Mouse (Mus musculus): ENCODE data around the gene Cmtr1. TPM values are rescaled to one million over a fixed set of nuclear protein-coding genes. Genes with fewer than 3 reads are reported as not detected.
"Not testable (repeated sequence)": the region's sequence is repeated elsewhere in the genome, so short reads cannot be mapped to it uniquely, and the experiment has no call there.

The Cmtr1 gene
- total and polyA plus RNA-seq, 3 experiments: 88.8 to 135 (median 105) TPM

DNA sequence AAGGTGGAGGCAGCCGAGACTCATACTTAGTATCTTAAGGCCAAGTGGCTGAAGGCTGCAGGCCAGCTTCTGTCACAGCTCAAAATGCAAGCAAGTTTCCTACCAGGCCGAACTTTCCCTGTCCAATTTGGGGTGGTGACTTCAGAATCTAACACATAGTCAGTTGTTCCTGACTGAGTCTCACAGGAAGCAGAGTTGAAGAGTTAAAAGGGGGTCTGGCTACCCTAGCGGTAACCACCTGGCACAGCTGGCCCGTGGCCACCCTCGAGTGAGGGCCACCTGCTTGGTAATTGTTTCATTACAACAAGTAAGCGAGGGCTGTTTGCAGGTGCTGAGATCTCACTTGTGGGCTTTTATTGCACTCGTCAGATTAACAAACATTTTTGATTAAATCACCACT is 52.2 kb downstream of the Cmtr1 start (continued):
- TF ChIP-seq TCF12 (IDR thresholded peaks at IDR 0.05; ENCODE audit: low read depth, low read length) (peak; percentile 97), ELF1 (IDR thresholded peaks at IDR 0.05; ENCODE audit: low read depth, low read length) (no peak), CHD1 (IDR thresholded peaks at IDR 0.05; ENCODE audit: low read depth, low read length) (no peak), ETS1 (conservative IDR thresholded peaks at IDR 0.05; ENCODE audit: low read depth, low read length) (peak; percentile 59), RAD21 (IDR thresholded peaks at IDR 0.05; ENCODE audit: low read depth, low read length) (no peak; the same call in 1 of the 2 replicates), CTCF (conservative IDR thresholded peaks at IDR 0.05 in 1 of 2, IDR thresholded peaks at IDR 0.05 in 1 of 2; ENCODE audit: low read depth in 2 of 2, low read length in 2 of 2) (peak in 1 of 2 experiments; percentile 30; a peak in 2 of 4 replicates), JUN (IDR thresholded peaks at IDR 0.05; ENCODE audit: insufficient read depth, low read depth, low read length) (peak; percentile 70), UBTF (IDR thresholded peaks at IDR 0.05; ENCODE audit: low read depth, low read length) (0 out of 2 replicates have a peak, but pooled peaks have one; percentile 64), TBP (conservative IDR thresholded peaks at IDR 0.05; ENCODE audit: low read depth, low read length) (no peak), PAX5 (IDR thresholded peaks at IDR 0.05; ENCODE audit: low read length) (no peak), IRF4 (IDR thresholded peaks at IDR 0.05; ENCODE audit: low read depth, low read length) (peak; percentile 66), NELFE (IDR thresholded peaks at IDR 0.05; ENCODE audit: low read depth, low read length) (no peak), CHD2 (IDR thresholded peaks at IDR 0.05; ENCODE audit: low read length) (no peak), KAT2A (IDR thresholded peaks at IDR 0.05; ENCODE audit: insufficient replicate concordance, low read length) (no peak)

DNA sequence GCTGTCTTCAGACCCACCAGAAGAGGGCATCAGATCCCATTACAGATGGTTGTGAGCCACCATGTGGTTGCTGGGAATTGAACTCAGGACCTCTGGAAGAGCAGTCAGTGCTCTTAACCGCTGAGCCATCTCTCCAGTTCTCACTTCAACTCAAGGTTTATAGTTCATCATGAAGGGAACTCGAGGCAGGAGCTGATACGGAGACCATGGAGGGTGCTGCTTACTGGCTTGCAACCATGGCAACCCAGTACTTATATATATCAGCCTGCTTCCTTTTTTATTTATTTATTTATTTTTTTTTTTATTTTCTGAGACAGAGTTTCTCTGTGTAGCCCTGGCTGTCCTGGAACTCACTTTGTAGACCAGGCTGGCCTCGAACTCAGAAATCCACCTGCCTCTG is 53.3 kb downstream of the Cmtr1 start:
- in situ Hi-C loops (cut with MboI; ENCODE audit: low pct_ligation_motif_present, low pct_unique_long_range_greater_than_20kb, low sequenced_read_pairs): loop anchor here (10.0 kb wide), 1 partner anchor 51 kb away; no protein-coding TSS in a partner anchor
- peaks cover 30 to 73% of the 10 kb centered on the region in 2 experiments for H3K4me1 ChIP-seq (ENCODE audit: control insufficient read depth in 1 of 2, insufficient read depth in 2 of 2)
- H3K79me2 ChIP-seq (replicated peaks; ENCODE audit: control insufficient read depth, extremely low read depth, insufficient read depth, poor library complexity, severe bottlenecking): peaks cover 12% of the 10 kb centered on the region
- H3K4me2 ChIP-seq (ENCODE audit: insufficient read depth, low read depth, poor library complexity, severe bottlenecking); H3K4me3 ChIP-seq (replicated peaks in 1 of 3; ENCODE audit: low read depth in 2 of 3, low read length in 2 of 3, poor library complexity in 1 of 3); H3K27ac ChIP-seq (ENCODE audit: insufficient read depth, low read depth); DNase-seq (ENCODE audit: extremely low read depth); H3K27me3 ChIP-seq (replicated peaks); dilution Hi-C loops (cut with MboI; ENCODE audit: extremely low pct_ligation_motif_present, extremely low pct_unique_long_range_greater_than_20kb, low sequenced_read_pairs); H3K9ac ChIP-seq (ENCODE audit: insufficient read depth, low read depth); H3K9me3 ChIP-seq (replicated peaks; ENCODE audit: low read length): not testable (repeated sequence)
- peaks cover 8 to 29% of the 10 kb centered on the region in 2 experiments for H3K36me3 ChIP-seq (replicated peaks in 1 of 2; ENCODE audit: control insufficient read depth in 1 of 2, insufficient read depth in 1 of 2, low read length in 1 of 2)

DNA sequence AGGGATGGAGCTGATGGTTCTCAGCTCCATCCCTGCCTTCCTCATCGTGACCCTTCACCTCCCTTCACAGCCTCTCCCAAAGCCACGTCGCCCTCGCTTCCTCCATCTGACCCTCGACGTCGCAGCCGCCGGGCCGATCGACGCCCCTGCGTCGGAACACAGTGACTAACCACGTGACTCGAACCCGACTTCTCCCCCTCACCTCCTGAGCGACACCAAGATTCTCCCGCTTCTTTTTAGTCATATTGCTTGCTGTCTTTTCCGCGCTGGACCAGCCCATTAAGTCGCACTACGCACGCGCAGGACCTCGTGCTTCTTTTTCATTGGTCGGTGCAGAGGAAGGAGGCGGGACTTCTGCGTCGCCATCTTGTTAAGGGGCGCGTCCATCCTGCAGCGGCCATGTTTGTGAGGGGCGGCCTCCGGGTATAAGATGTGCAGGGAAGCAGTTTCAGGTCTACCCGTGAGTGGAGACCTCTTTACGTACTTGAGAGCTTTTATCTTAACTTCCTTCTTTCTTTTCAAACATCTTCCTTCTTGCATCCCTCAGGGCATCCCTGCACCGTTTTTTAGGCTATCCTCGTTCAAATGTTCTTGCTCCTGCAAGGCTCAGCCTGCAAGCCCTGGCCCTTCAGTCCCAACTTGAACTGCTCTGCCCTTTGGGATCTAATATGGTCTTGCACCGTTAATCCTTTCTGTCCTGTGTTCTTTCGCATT is 56.5 kb downstream of the Cmtr1 start, which contains the start of gene Ccdc167:
Ccdc167 (minus strand) TSS at position 313 of the 714 bp plus-strand sequence.
- Histone ChIP-seq H3K9me3 (replicated peaks; ENCODE audit: low read length) (peaks cover 3% of the 10 kb centered on the region), H3K27ac (ENCODE audit: insufficient read depth, low read depth) (peak within 1 kb of the TSS; percentile 85), H3K4me1 (ENCODE audit: control insufficient read depth in 1 of 2, insufficient read depth in 2 of 2) (peaks cover 29 to 69% of the 10 kb centered on the region in 2 experiments), H3K79me2 (replicated peaks; ENCODE audit: control insufficient read depth, extremely low read depth, insufficient read depth, poor library complexity, severe bottlenecking) (peaks cover 12% of the 10 kb centered on the region), H3K27me3 (replicated peaks) (no peaks in the 10 kb centered on the region), H3K4me3 (replicated peaks in 1 of 3; ENCODE audit: low read depth in 2 of 3, low read length in 2 of 3, poor library complexity in 1 of 3) (peak within 1 kb of the TSS; percentile 65 to 87 (median 83)), H3K4me2 (ENCODE audit: insufficient read depth, low read depth, poor library complexity, severe bottlenecking) (peak within 1 kb of the TSS; percentile 88), H3K36me3 (replicated peaks in 1 of 2; ENCODE audit: control insufficient read depth in 1 of 2, insufficient read depth in 1 of 2, low read length in 1 of 2) (peaks cover 3 to 17% of the 10 kb centered on the region in 2 experiments), H3K9ac (ENCODE audit: insufficient read depth, low read depth) (peak within 1 kb of the TSS; percentile 89)
- in situ Hi-C loops (cut with MboI; ENCODE audit: low pct_ligation_motif_present, low pct_unique_long_range_greater_than_20kb, low sequenced_read_pairs) (loop anchor here (10.0 kb wide), 1 partner anchor 48 kb away; no protein-coding TSS in a partner anchor), dilution Hi-C loops (cut with MboI; ENCODE audit: extremely low pct_ligation_motif_present, extremely low pct_unique_long_range_greater_than_20kb, low sequenced_read_pairs) (no loop called here)
- DNase-seq (ENCODE audit: extremely low read depth): peak; percentile 98
- TF ChIP-seq CHD2 (IDR thresholded peaks at IDR 0.05; ENCODE audit: low read length) (peak; percentile 82), GABPA (IDR thresholded peaks at IDR 0.05; ENCODE audit: insufficient replicate concordance, low read depth, low read length) (no peak), MXI1 (IDR thresholded peaks at IDR 0.05; ENCODE audit: low read depth, low read length) (peak; percentile 94), POLR2A (IDR thresholded peaks at IDR 0.05; ENCODE audit: low read depth, low read length) (peak; percentile 77), ZKSCAN1 (IDR thresholded peaks at IDR 0.05; ENCODE audit: borderline replicate concordance, low read depth, low read length) (no peak), TBP (conservative IDR thresholded peaks at IDR 0.05; ENCODE audit: low read depth, low read length) (peak; percentile 69), SIN3A (IDR thresholded peaks at IDR 0.05; ENCODE audit: low read length) (peak; percentile 82), ZC3H11A (IDR thresholded peaks at IDR 0.05; ENCODE audit: low read depth, low read length) (no peak), MAZ (IDR thresholded peaks at IDR 0.05; ENCODE audit: low read depth, low read length) (0 out of 2 replicates have a peak, but pooled peaks have one; percentile 34), CTCF (conservative IDR thresholded peaks at IDR 0.05 in 1 of 2, IDR thresholded peaks at IDR 0.05 in 1 of 2; ENCODE audit: low read depth in 2 of 2, low read length in 2 of 2) (no peak), MAX (IDR thresholded peaks at IDR 0.05; ENCODE audit: low read length) (peak; percentile 99), SMC3 (IDR thresholded peaks at IDR 0.05; ENCODE audit: low read depth, low read length) (no peak), ELF1 (IDR thresholded peaks at IDR 0.05; ENCODE audit: low read depth, low read length) (peak; percentile 86), JUND (conservative IDR thresholded peaks at IDR 0.05; ENCODE audit: low read depth, low read length) (no peak), NELFE (IDR thresholded peaks at IDR 0.05; ENCODE audit: low read depth, low read length) (peak; percentile 71), USF1 (IDR thresholded peaks at IDR 0.05; ENCODE audit: low read depth, low read length) (peak; percentile 88), TCF12 (IDR thresholded peaks at IDR 0.05; ENCODE audit: low read depth, low read length) (peak; percentile 79; the same call in 1 of the 2 replicates), EP300 (IDR thresholded peaks at IDR 0.05; ENCODE audit: low read length) (no peak), POLR2AphosphoS2 (IDR thresholded peaks at IDR 0.05; ENCODE audit: low read depth, low read length) (peak; percentile 70), ZNF384 (IDR thresholded peaks at IDR 0.05; ENCODE audit: low read depth, low read length) (no peak)
